Mouse (Mus musculus): Measurements from ENCODE around the gene Grm1.

Gene Grm1

GRCm38 (mm10) chr10:10710359-10710758 is 371.8 kb downstream of the Grm1 start:
- no peak for DNase-seq

GRCm38 (mm10) chr10:10708031-10708430 is 374.1 kb downstream of the Grm1 start:
- DNase-seq, result no peak

GRCm38 (mm10) chr10:10701326-10701725 is 380.8 kb downstream of the Grm1 start:
- no peak for DNase-seq

- DNase-seq, result no peak
Measured at GRCm38 (mm10) chr10:10700903-10701302, 381.3 kb downstream of the Grm1 start.

- DNase-seq, result no peak
Measured at GRCm38 (mm10) chr10:10697497-10697896, 384.7 kb downstream of the Grm1 start.

GRCm38 (mm10) chr10:10689668-10690223 is 392.4 kb downstream of the Grm1 start:
- DNase-seq, result no peak

GRCm38 (mm10) chr10:10688907-10689667 is 393.1 kb downstream of the Grm1 start:
- DNase-seq, result no peak

- DNase-seq, result no peak
Measured at GRCm38 (mm10) chr10:10681048-10681447, 401.1 kb downstream of the Grm1 start, which contains the start of gene Gm10944. Gene Gm10944 (plus strand): TSS chr10:10681348.

- DNase-seq, result no peak
Measured at GRCm38 (mm10) chr10:10659976-10660375, 422.2 kb downstream of the Grm1 start.

GRCm38 (mm10) chr10:10659161-10659560 is 423.0 kb downstream of the Grm1 start:
- no peak for DNase-seq

- no peak for DNase-seq
Measured at GRCm38 (mm10) chr10:10656621-10657020, 425.5 kb downstream of the Grm1 start.

GRCm38 (mm10) chr10:10655991-10656390 is 426.2 kb downstream of the Grm1 start:
- DNase-seq, result no peak

Data from thymus, postnatal 4 days (tissue).